Mouse (Mus musculus) adrenal gland (tissue): Measurements from ENCODE around the gene Prkx.

ENCODE experiments used
- intact Hi-C: fragments of 180-260 bp; cut with DNase I; formaldehyde crosslinking; loops from one replicate; pipeline ENCODE4 v1.15.1; 2025
- long read RNA-seq, 2 experiments: library from polyadenylated mRNA; unstranded; transcript quantifications; one replicate each; pipeline ENCODE4 v2.0.0; 2020; ENCODE audit warnings: borderline replicate concordance in 1 of 2; ENCODE audit not compliant: insufficient replicate concordance in 1 of 2

The Prkx gene
- long read RNA-seq, experiment 1, full-length matches to known transcripts: 2 of 2 reads
- long read RNA-seq, experiment 1, partial matches to known transcripts: 0 of 2 reads
- long read RNA-seq, experiment 1, other reads (novel, unspliced or antisense): 0 of 2 reads
- long read RNA-seq, experiment 2, full-length matches to known transcripts: 2 of 5 reads
- long read RNA-seq, experiment 2, partial matches to known transcripts: 1 of 5 reads
- long read RNA-seq, experiment 2, other reads (novel, unspliced or antisense): 2 of 5 reads

- intact Hi-C loops: no loop called here
Observed at GRCm38 (mm10) chrX:77796238-77796835, at the start of gene Prkx. Prkx (minus strand) TSS chrX:77796278.

- intact Hi-C loops: no loop called here
Observed at GRCm38 (mm10) chrX:77812031-77812430, 16.0 kb upstream of the Prkx start.

- intact Hi-C loops: no loop called here
Observed at GRCm38 (mm10) chrX:77810608-77811206, 14.6 kb upstream of the Prkx start.

GRCm38 (mm10) chrX:77808602-77809001 is 12.5 kb upstream of the Prkx start:
- intact Hi-C loops: loop anchor here (2.0 kb wide), 1 partner anchor 68 kb away; no protein-coding TSS in a partner anchor

GRCm38 (mm10) chrX:77802293-77802692 is 6.2 kb upstream of the Prkx start:
- intact Hi-C loops: no loop called here

- intact Hi-C loops: no loop called here
Observed at GRCm38 (mm10) chrX:77801543-77801942, 5.5 kb upstream of the Prkx start.

GRCm38 (mm10) chrX:77799554-77799953 is 3.5 kb upstream of the Prkx start:
- intact Hi-C loops: no loop called here

GRCm38 (mm10) chrX:77797801-77798200 is 1.7 kb upstream of the Prkx start:
- intact Hi-C loops: no loop called here

GRCm38 (mm10) chrX:77796916-77797315 is 838 bp upstream of the Prkx start:
- intact Hi-C loops: no loop called here

- intact Hi-C loops: no loop called here
Observed at GRCm38 (mm10) chrX:77795858-77796174, 262 bp downstream of the Prkx start.

GRCm38 (mm10) chrX:77794962-77795857 is 868 bp downstream of the Prkx start:
- intact Hi-C loops: no loop called here

GRCm38 (mm10) chrX:77788675-77789074 is 7.4 kb downstream of the Prkx start:
- intact Hi-C loops: no loop called here

- intact Hi-C loops: no loop called here
Observed at GRCm38 (mm10) chrX:77786354-77786753, 9.7 kb downstream of the Prkx start.

- intact Hi-C loops: no loop called here
Observed at GRCm38 (mm10) chrX:77777822-77778221, 18.3 kb downstream of the Prkx start.

- intact Hi-C loops: no loop called here
Observed at GRCm38 (mm10) chrX:77765153-77765552, 30.9 kb downstream of the Prkx start.

GRCm38 (mm10) chrX:77744260-77744659 is 51.8 kb downstream of the Prkx start:
- intact Hi-C loops: no loop called here

GRCm38 (mm10) chrX:77741383-77741782 is 54.7 kb downstream of the Prkx start:
- intact Hi-C loops: loop anchor here (2.0 kb wide), 1 partner anchor 67 kb away; no protein-coding TSS in a partner anchor

- intact Hi-C loops: no loop called here
Observed at GRCm38 (mm10) chrX:77733930-77734536, 62.0 kb downstream of the Prkx start.

- intact Hi-C loops: loop anchor here (5.0 kb wide), 2 partner anchors 408 to 1038 kb away; no protein-coding TSS in a partner anchor
Observed at GRCm38 (mm10) chrX:77720298-77720697, 75.8 kb downstream of the Prkx start.
